Mouse (Mus musculus): ENCODE data around the gene Afmid. TPM values are rescaled to one million over a fixed set of nuclear protein-coding genes. Genes with fewer than 3 reads are reported as not detected.
A peak's percentile ranks its signal among the peaks of the same experiment; 100 is the strongest.

Gene Afmid
- polyA plus RNA-seq, 1 experiment from 2014 or later = 3.3 TPM

DNA sequence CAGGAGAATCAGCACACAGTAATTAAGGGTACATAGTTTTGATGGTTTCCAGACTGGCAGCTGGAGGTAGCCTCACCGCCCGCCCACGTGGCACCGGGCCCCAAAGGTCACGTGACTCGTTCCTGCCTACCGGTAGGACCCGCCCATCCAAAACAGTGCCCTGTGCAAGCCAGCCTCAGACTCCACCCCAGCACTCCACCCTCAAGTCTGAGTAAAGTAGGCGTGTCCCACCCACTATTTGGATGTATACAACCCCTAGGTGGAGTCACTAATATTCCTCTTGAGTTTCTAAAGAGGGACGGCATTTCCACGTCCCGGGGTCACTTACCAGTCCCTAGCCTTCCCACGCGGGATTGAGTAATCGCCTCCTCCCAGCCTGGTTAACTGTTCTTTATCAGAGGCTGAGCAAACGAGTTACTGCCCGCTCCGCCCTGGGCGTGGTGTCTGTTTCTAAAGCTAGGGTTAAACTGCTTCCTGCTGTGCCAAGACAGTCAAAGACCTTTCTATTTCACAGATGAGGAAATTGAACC lies 45.1 kb upstream of the Afmid start:
- H3K36me3 ChIP-seq (replicated peaks; ENCODE audit: control insufficient read depth, insufficient read depth, low read depth, low read length) = no peaks in the 10 kb centered on the region
- H3K9me3 ChIP-seq (replicated peaks; ENCODE audit: control insufficient read depth, low read length) = no peaks in the 10 kb centered on the region
- WGBS = 1% methylated on average over 19 of the region's 19 CpGs
- H3K4me1 ChIP-seq (ENCODE audit: control insufficient read depth, insufficient read depth, low read length) = peaks cover 12% of the 10 kb centered on the region
- peak overlapping the region; percentile 72; the same call in 1 of the 2 replicates for H3K9ac ChIP-seq (replicated peaks; ENCODE audit: low read length)
- ATAC-seq (replicated peaks; ENCODE audit: insufficient number of reproducible peaks, low FRiP score, low TSS enrichment, low read depth) (peak; percentile 42; the same call in 1 of the 2 replicates), DNase-seq (ENCODE audit: low spot score) (peak; percentile 90)
- peak overlapping the region; percentile 62; the same call in 1 of the 2 replicates for H3K27ac ChIP-seq (replicated peaks; ENCODE audit: low read depth, low read length)
- H3K4me2 ChIP-seq (ENCODE audit: low read depth, low read length) = peak overlapping the region; percentile 81
- H3K4me3 ChIP-seq (ENCODE audit: low read depth, low read length) = peak overlapping the region; percentile 39
- peaks cover 5% of the 10 kb centered on the region for H3K27me3 ChIP-seq (ENCODE audit: control insufficient read depth, insufficient read depth, low read length)

DNA sequence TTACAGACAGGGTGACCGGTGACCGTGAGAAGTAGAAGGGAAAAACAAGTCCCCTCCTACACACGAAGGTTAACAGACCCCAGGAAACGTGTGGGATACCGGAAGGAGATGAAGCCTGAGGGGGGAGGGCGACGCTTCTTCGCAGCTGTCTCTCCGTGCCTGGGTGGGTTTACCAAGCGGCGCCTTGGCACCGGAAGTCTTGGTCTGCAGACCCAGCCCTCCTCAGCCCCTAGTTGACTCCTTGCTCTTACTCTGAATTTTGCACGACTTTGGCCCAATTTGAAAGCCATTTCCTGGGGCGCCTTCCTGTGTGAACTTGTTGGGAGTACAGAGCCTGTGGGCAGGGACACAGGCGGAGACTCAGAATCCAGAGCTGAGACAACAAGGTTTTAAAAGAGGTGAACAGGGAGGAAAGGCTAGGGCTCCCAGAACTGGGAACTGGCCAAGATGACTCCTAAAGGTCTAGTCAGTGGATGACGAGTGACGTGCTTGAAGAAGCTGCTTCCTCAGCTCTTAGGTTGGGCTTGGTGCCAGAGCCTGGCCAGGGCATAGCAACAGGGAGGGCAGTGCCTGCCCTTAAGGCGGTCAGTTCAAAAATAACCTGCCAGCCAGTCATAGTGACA lies 44.4 kb upstream of the Afmid start:
- no peak for DNase-seq (ENCODE audit: low spot score)

DNA sequence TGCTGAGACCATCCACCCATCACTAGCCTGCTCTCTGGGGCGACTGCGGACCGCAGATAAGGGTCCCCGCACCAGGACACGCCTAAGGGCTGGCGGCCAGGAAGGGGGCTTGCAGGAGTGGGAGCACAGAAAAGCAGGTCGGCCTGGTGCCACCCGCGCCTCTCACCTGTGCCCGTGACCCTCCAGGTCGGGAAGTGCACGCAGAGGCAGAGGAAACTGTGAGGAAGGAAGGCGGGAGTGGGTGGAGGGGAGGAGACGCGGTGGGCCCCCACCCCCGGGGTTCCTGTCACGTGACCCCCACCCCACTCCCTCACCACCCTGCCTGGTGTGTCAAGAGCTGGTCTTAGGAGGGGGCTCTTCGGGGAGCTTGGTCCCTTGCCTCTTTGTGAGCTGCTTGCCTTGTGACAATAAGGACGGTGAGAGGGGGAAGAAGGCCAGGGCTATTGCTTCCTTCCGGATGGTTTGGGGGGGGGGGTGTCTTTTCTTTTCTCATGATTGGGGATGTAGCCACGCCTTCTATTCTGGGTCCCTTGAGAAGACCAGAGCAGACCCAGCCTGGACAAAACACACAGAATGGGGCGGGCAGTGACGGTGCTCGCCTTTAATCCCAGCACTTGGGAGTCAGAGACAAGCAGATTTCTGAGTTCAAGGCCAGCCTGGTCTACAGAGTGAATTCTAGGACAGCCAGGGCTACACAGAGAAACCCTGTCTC lies 43.6 kb upstream of the Afmid start, which contains the start of the genes Tmc8 and Tmc6:
Gene Tmc8, plus strand, starts transcription at position 84 of the 712 bp plus-strand sequence.
Gene Tmc6, minus strand, starts transcription at position 206 of the 712 bp plus-strand sequence.
- H3K27me3 ChIP-seq (ENCODE audit: control insufficient read depth, insufficient read depth, low read length) = peaks cover 5% of the 10 kb centered on the region
- H3K4me3 ChIP-seq (ENCODE audit: low read depth, low read length) = peak within 1 kb of the TSS; percentile 28
- H3K9ac ChIP-seq (replicated peaks; ENCODE audit: low read length) = peak within 1 kb of the TSS; percentile 42; the same call in 1 of the 2 replicates
- DNase-seq (ENCODE audit: low spot score) (no peak), ATAC-seq (replicated peaks; ENCODE audit: insufficient number of reproducible peaks, low FRiP score, low TSS enrichment, low read depth) (no peak)
- H3K9me3 ChIP-seq (replicated peaks; ENCODE audit: control insufficient read depth, low read length) = no peaks in the 10 kb centered on the region
- peaks cover 12% of the 10 kb centered on the region for H3K4me1 ChIP-seq (ENCODE audit: control insufficient read depth, insufficient read depth, low read length)
- no peaks in the 10 kb centered on the region for H3K36me3 ChIP-seq (replicated peaks; ENCODE audit: control insufficient read depth, insufficient read depth, low read depth, low read length)
- H3K27ac ChIP-seq (replicated peaks; ENCODE audit: low read depth, low read length) = peak within 1 kb of the TSS; percentile 31; the same call in 1 of the 2 replicates
- WGBS = 40% methylated on average over 24 of the region's 24 CpGs
- peak within 1 kb of the TSS; percentile 81 for H3K4me2 ChIP-seq (ENCODE audit: low read depth, low read length)

More for the DNA sequence above, 44.4 kb upstream of the Afmid start:
- no peaks in the 10 kb centered on the region for H3K9me3 ChIP-seq (replicated peaks; ENCODE audit: control insufficient read depth, low read length)
- H3K9ac ChIP-seq (replicated peaks; ENCODE audit: low read length) = no peak overlapping the region
- peak overlapping the region; percentile 31; the same call in 1 of the 2 replicates for H3K27ac ChIP-seq (replicated peaks; ENCODE audit: low read depth, low read length)
- peaks cover 5% of the 10 kb centered on the region for H3K27me3 ChIP-seq (ENCODE audit: control insufficient read depth, insufficient read depth, low read length)
- ATAC-seq (replicated peaks; ENCODE audit: insufficient number of reproducible peaks, low FRiP score, low TSS enrichment, low read depth) = no peak
- H3K4me1 ChIP-seq (ENCODE audit: control insufficient read depth, insufficient read depth, low read length) = peaks cover 12% of the 10 kb centered on the region
- 17% methylated on average over 18 of the region's 18 CpGs for WGBS
- no peaks in the 10 kb centered on the region for H3K36me3 ChIP-seq (replicated peaks; ENCODE audit: control insufficient read depth, insufficient read depth, low read depth, low read length)
- peak overlapping the region; percentile 1; the same call in 1 of the 2 replicates for H3K4me3 ChIP-seq (ENCODE audit: low read depth, low read length)
- H3K4me2 ChIP-seq (ENCODE audit: low read depth, low read length) = peak overlapping the region; percentile 81

DNA sequence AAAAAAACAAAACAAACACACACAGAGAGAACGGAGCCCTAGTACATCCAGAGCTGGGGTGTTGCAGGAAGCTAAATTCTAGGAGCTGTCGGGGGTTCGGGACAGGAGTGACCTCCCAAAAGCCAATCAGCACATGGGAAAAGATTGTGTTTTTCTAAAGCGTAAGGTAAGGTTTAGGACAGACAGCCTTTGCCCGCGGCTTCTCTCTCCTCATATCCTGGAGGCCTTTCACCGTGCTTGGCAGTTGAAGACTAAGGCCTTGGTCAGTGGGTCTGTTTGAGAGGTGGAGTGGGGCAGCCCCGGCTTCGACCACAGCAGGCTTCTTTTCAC lies 43.1 kb upstream of the Afmid start:
- Histone ChIP-seq H3K27ac (replicated peaks; ENCODE audit: low read depth, low read length) (no peak overlapping the region), H3K4me1 (ENCODE audit: control insufficient read depth, insufficient read depth, low read length) (peaks cover 12% of the 10 kb centered on the region)

DNA sequence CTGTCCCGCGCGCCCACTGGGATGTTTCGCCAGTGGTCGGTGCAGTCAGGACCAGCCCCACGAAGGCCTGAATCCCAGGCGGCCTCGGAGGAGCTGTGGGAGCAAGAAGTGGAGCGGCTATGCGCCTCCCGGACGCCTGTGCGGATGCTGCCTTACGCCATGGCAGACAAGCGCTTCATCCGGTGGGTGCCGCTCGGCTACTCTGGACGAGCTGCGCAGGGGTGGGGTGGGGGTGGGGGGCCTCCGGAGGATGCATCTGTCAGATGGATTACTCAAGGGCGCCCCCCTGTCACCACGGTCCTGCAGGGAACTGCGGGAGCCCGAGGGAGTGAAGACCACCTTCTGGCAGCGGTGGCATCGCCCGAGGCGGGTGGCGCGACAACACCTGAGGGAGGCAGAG lies 42.6 kb upstream of the Afmid start:
- Histone ChIP-seq H3K9ac (replicated peaks; ENCODE audit: low read length) (peak overlapping the region; percentile 42; the same call in 1 of the 2 replicates), H3K4me3 (ENCODE audit: low read depth, low read length) (peak overlapping the region; percentile 28), H3K9me3 (replicated peaks; ENCODE audit: control insufficient read depth, low read length) (no peaks in the 10 kb centered on the region), H3K4me2 (ENCODE audit: low read depth, low read length) (peak overlapping the region; percentile 62), H3K27ac (replicated peaks; ENCODE audit: low read depth, low read length) (no peak overlapping the region), H3K4me1 (ENCODE audit: control insufficient read depth, insufficient read depth, low read length) (peaks cover 12% of the 10 kb centered on the region), H3K36me3 (replicated peaks; ENCODE audit: control insufficient read depth, insufficient read depth, low read depth, low read length) (no peaks in the 10 kb centered on the region), H3K27me3 (ENCODE audit: control insufficient read depth, insufficient read depth, low read length) (peaks cover 5% of the 10 kb centered on the region)
- WGBS = 4% methylated on average over 31 of the region's 31 CpGs
- DNase-seq (ENCODE audit: low spot score) (peak; percentile 80), ATAC-seq (replicated peaks; ENCODE audit: insufficient number of reproducible peaks, low FRiP score, low TSS enrichment, low read depth) (no peak)

More for the DNA sequence above, 43.1 kb upstream of the Afmid start:
- no peaks in the 10 kb centered on the region for H3K9me3 ChIP-seq (replicated peaks; ENCODE audit: control insufficient read depth, low read length)
- DNase-seq (ENCODE audit: low spot score) (no peak), ATAC-seq (replicated peaks; ENCODE audit: insufficient number of reproducible peaks, low FRiP score, low TSS enrichment, low read depth) (no peak)
- peak overlapping the region; percentile 28 for H3K4me3 ChIP-seq (ENCODE audit: low read depth, low read length)
- WGBS = 40% methylated on average over 9 of the region's 9 CpGs
- H3K36me3 ChIP-seq (replicated peaks; ENCODE audit: control insufficient read depth, insufficient read depth, low read depth, low read length) = no peaks in the 10 kb centered on the region
- peak overlapping the region; percentile 42; the same call in 1 of the 2 replicates for H3K9ac ChIP-seq (replicated peaks; ENCODE audit: low read length)
- peak overlapping the region; percentile 62 for H3K4me2 ChIP-seq (ENCODE audit: low read depth, low read length)
- H3K27me3 ChIP-seq (ENCODE audit: control insufficient read depth, insufficient read depth, low read length) = peaks cover 5% of the 10 kb centered on the region

DNA sequence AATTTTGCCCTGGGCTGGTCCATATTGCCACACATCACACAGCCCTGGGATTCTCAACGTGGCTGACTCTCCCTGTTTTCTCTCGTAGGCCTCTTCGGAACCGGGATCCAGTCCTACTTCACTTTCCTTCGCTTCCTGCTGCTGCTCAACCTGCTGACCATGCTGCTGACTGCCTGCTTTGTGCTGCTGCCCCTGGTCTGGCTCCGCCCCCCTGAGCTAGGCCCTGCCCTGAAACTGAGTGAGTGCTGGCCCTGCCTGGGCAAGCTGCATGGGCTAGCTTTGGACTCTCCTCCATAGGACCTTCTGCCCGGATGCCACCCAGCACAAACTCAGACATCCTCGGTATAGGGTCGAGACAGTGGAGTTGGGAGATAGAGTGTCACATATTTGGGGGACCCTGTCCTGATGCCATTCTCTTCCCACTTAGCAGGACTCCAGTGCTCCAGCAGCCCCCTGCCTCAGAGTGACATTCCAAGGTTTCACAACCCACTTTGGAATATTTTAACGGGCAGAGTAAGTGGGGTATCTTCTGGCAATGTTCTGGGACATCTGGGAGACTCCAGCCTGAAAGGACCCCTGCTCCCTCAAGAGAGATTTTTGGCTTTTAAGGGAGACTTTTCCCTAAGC lies 41.9 kb upstream of the Afmid start:
- H3K4me3 ChIP-seq (ENCODE audit: low read depth, low read length) = no peak overlapping the region
- ATAC-seq (replicated peaks; ENCODE audit: insufficient number of reproducible peaks, low FRiP score, low TSS enrichment, low read depth) (0 out of 2 replicates have a peak, but pooled peaks have one; percentile 25), DNase-seq (ENCODE audit: low spot score) (peak; percentile 24)
- 29% methylated on average over 10 of the region's 10 CpGs for WGBS
- peak overlapping the region; percentile 62 for H3K4me2 ChIP-seq (ENCODE audit: low read depth, low read length)
- H3K27ac ChIP-seq (replicated peaks; ENCODE audit: low read depth, low read length) = no peak overlapping the region
- no peaks in the 10 kb centered on the region for H3K36me3 ChIP-seq (replicated peaks; ENCODE audit: control insufficient read depth, insufficient read depth, low read depth, low read length)
- peaks cover 5% of the 10 kb centered on the region for H3K27me3 ChIP-seq (ENCODE audit: control insufficient read depth, insufficient read depth, low read length)
- H3K9me3 ChIP-seq (replicated peaks; ENCODE audit: control insufficient read depth, low read length) = no peaks in the 10 kb centered on the region
- H3K9ac ChIP-seq (replicated peaks; ENCODE audit: low read length) = no peak overlapping the region
- H3K4me1 ChIP-seq (ENCODE audit: control insufficient read depth, insufficient read depth, low read length) = peaks cover 9% of the 10 kb centered on the region

DNA sequence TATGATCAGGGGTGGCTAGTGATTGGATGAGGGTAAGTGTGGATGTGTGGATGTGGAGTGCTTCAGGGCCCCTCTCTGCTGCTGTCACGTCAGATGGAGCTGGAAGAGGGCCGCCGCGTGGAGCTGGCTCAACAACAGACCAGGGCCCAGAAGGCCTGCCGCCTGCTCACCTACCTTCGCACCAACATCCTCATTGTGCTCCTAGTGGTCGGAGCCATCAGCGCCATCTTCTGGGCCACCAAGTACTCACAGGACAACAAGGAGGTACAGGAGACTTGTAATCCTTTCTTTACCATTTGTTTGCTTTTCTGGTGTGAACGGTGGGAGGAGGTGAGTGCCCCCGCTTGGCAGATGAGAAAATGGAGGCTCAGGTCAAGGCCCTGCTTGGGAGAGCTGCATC lies 39.4 kb upstream of the Afmid start:
- WGBS = 9% methylated on average over 10 of the region's 10 CpGs

More for the DNA sequence above, 39.4 kb upstream of the Afmid start:
- Histone ChIP-seq H3K4me3 (ENCODE audit: low read depth, low read length) (no peak overlapping the region), H3K9me3 (replicated peaks; ENCODE audit: control insufficient read depth, low read length) (no peaks in the 10 kb centered on the region), H3K27me3 (ENCODE audit: control insufficient read depth, insufficient read depth, low read length) (peaks cover 5% of the 10 kb centered on the region), H3K9ac (replicated peaks; ENCODE audit: low read length) (no peak overlapping the region), H3K36me3 (replicated peaks; ENCODE audit: control insufficient read depth, insufficient read depth, low read depth, low read length) (no peaks in the 10 kb centered on the region), H3K27ac (replicated peaks; ENCODE audit: low read depth, low read length) (no peak overlapping the region), H3K4me1 (ENCODE audit: control insufficient read depth, insufficient read depth, low read length) (no peaks in the 10 kb centered on the region), H3K4me2 (ENCODE audit: low read depth, low read length) (no peak overlapping the region)
- ATAC-seq (replicated peaks; ENCODE audit: insufficient number of reproducible peaks, low FRiP score, low TSS enrichment, low read depth) (no peak), DNase-seq (ENCODE audit: low spot score) (peak; percentile 63)

All from embryonic facial prominence, embryonic 11.5 days (tissue).